Mouse (Mus musculus): ENCODE data around the gene Camk2g. TPM values are rescaled to one million over a fixed set of nuclear protein-coding genes. Genes with fewer than 3 reads are reported as not detected.

Camk2g gene
- polyA plus RNA-seq (2015; fragmentation: Nextera tagmentation; extraction: Ambion mirVana), result 63.5 and 74.6 TPM in 2 replicates

- ATAC-seq (ENCODE audit: low FRiP score, low read depth), result peak; percentile 91
- under 1% methylated on average over 55 of the region's 76 CpGs for WGBS
These were observed at the start of gene Camk2g for GRCm38 (mm10) chr14:20793758-20794531. TSS of gene Camk2g (minus strand) at chr14:20794088.

DNA sequence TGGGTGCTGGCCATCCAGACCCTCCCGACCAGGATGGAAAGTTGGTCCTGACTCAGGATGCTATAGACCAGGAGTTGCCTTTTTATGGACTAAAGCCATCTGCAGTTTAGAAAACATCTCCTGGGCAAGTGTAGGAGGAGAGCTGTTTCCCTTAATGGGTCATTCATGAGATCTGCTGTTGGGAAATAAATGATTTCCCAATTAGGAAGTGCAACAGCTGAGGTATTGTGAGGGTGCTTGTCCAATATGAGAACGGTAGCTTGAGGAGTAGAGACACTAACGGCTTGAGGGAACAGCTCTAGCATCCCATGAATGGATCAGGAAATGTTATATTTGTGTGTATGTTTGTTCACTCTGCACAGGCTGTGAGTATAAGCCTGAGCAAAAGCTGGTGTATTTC is 48.7 kb upstream of the Camk2g start:
- ATAC-seq (ENCODE audit: low FRiP score, low read depth), result no peak
- no peak overlapping the region for H3K9ac ChIP-seq
- H3K4me3 ChIP-seq, result no peak overlapping the region
- H3K9me3 ChIP-seq, result no peaks in the 10 kb centered on the region
- H3K27me3 ChIP-seq, result no peaks in the 10 kb centered on the region
- no peak overlapping the region for H3K4me2 ChIP-seq (replicated peaks)
- 72% methylated on average over 3 of the region's 3 CpGs for WGBS
- peaks cover 18% of the 10 kb centered on the region for H3K4me1 ChIP-seq
- H3K36me3 ChIP-seq, result no peaks in the 10 kb centered on the region
- no peak overlapping the region for H3K27ac ChIP-seq

More at GRCm38 (mm10) chr14:20793758-20794531, at the start of gene Camk2g:
- Histone ChIP-seq H3K4me2 (replicated peaks) (peak within 1 kb of the TSS; percentile 82), H3K36me3 (peaks cover 30% of the 10 kb centered on the region), H3K9me3 (no peaks in the 10 kb centered on the region), H3K9ac (peak within 1 kb of the TSS; percentile 87), H3K27me3 (no peaks in the 10 kb centered on the region), H3K4me1 (peaks cover 49% of the 10 kb centered on the region), H3K4me3 (peak within 1 kb of the TSS; percentile 87), H3K27ac (peak within 1 kb of the TSS; percentile 65)

DNA sequence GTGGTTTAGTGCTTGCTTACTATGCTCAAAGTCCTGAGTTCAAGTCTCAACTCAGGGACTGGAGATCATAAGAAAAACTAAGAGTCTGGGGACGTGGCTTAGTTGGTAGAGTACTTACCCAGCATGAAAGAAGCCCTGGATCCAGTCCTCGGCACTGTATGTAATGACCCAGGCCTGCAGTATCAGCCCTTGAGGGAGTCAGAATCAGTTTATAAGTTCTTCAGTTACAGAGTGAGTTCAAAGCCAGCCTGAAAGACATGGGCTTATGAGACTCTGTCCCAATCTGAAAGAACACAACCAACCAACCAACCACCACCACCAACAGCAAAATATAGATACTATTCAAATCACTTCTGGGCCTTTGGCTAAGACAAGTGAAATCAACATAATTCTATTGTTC is 47.6 kb upstream of the Camk2g start:
- 83% methylated on average over 2 of the region's 2 CpGs for WGBS
- Histone ChIP-seq H3K27me3 (no peaks in the 10 kb centered on the region), H3K36me3 (no peaks in the 10 kb centered on the region), H3K27ac (no peak overlapping the region), H3K4me1 (peaks cover 29% of the 10 kb centered on the region), H3K4me3 (no peak overlapping the region), H3K9me3 (no peaks in the 10 kb centered on the region), H3K9ac (no peak overlapping the region), H3K4me2 (replicated peaks) (no peak overlapping the region)
- ATAC-seq (ENCODE audit: low FRiP score, low read depth), result no peak

- no peak overlapping the region for H3K4me3 ChIP-seq
These were observed 43.8 kb upstream of the Camk2g start for GRCm38 (mm10) chr14:20837681-20838080.

GRCm38 (mm10) chr14:20836905-20837376 is 43.1 kb upstream of the Camk2g start:
- H3K4me3 ChIP-seq, result peak overlapping the region; percentile 56
- no peaks in the 10 kb centered on the region for H3K9me3 ChIP-seq
- H3K4me2 ChIP-seq (replicated peaks), result peak overlapping the region; percentile 97
- no peaks in the 10 kb centered on the region for H3K36me3 ChIP-seq
- peaks cover 15% of the 10 kb centered on the region; the same call in 1 of the 2 replicates for H3K4me1 ChIP-seq
- no peak overlapping the region for H3K27ac ChIP-seq
- peak overlapping the region; percentile 81 for H3K9ac ChIP-seq
- WGBS, result 7% methylated on average over 10 of the region's 10 CpGs
- no peak; the same call in 1 of the 2 replicates for ATAC-seq (ENCODE audit: low FRiP score, low read depth)
- no peaks in the 10 kb centered on the region for H3K27me3 ChIP-seq

More at GRCm38 (mm10) chr14:20837681-20838080, 43.8 kb upstream of the Camk2g start:
- no peaks in the 10 kb centered on the region for H3K27me3 ChIP-seq
- ATAC-seq (ENCODE audit: low FRiP score, low read depth), result no peak
- H3K9ac ChIP-seq, result no peak overlapping the region
- 64% methylated on average over 7 of the region's 7 CpGs for WGBS
- no peaks in the 10 kb centered on the region for H3K9me3 ChIP-seq
- H3K36me3 ChIP-seq, result no peaks in the 10 kb centered on the region
- H3K4me1 ChIP-seq, result peaks cover 15% of the 10 kb centered on the region; the same call in 1 of the 2 replicates
- peak overlapping the region; percentile 97 for H3K4me2 ChIP-seq (replicated peaks)
- no peak overlapping the region for H3K27ac ChIP-seq

DNA sequence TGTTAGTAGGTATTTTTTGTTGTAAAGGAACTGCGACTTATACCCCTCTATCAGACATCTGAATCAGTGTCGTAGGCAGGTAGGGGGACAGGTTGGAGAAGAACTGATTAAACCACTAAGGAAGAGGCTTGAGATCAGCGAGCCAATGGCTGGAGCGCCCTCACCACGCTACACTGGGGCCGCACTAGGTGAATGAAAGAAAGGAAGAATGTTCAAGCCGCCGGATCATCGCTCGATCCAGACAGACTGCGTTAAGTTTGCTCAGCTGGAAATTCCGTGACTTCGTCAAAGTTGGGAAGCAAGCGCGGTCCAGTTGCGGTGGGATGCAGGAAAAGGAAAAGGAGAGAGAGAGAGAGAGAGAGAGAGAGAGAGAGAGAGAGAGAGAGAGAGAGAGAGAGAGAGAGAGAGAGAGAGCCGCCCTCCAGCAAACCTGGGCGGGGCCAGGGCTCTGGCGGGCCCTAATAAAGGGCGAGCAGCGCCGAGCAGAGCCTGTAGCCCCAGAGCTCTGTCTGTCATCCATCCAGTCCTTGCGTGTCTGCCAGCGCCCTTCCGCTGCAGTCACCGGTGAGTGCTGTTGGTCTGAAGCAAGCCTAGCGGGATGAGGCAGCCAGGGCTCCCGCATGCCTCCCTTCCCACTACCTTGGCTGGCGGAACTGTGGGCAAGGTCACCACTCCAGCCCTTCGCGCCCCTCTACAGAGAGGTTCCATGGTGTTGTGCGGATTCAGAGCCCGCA is 42.5 kb upstream of the Camk2g start, which contains the start of gene Plau:
Gene Plau (plus strand): TSS at position 490 of the 734 bp plus-strand sequence.
- peak within 1 kb of the TSS; percentile 81 for H3K9ac ChIP-seq
- WGBS, result under 1% methylated on average over 33 of the region's 33 CpGs
- H3K4me2 ChIP-seq (replicated peaks), result peak within 1 kb of the TSS; percentile 97
- H3K27me3 ChIP-seq, result no peaks in the 10 kb centered on the region
- H3K9me3 ChIP-seq, result no peaks in the 10 kb centered on the region
- H3K36me3 ChIP-seq, result no peaks in the 10 kb centered on the region
- H3K4me3 ChIP-seq, result peak within 1 kb of the TSS; percentile 56
- no peak within 1 kb of the TSS for H3K27ac ChIP-seq
- peak; percentile 86 for ATAC-seq (ENCODE audit: low FRiP score, low read depth)
- H3K4me1 ChIP-seq, result peaks cover 16% of the 10 kb centered on the region

GRCm38 (mm10) chr14:20834136-20834535 is 40.2 kb upstream of the Camk2g start:
- ATAC-seq (ENCODE audit: low FRiP score, low read depth), result no peak
- Histone ChIP-seq H3K9me3 (no peaks in the 10 kb centered on the region), H3K4me1 (peaks cover 23% of the 10 kb centered on the region), H3K4me3 (no peak overlapping the region), H3K36me3 (no peaks in the 10 kb centered on the region), H3K4me2 (replicated peaks) (no peak overlapping the region), H3K27me3 (no peaks in the 10 kb centered on the region), H3K9ac (no peak overlapping the region), H3K27ac (no peak overlapping the region)
- WGBS, result 48% methylated on average over 7 of the region's 7 CpGs

GRCm38 (mm10) chr14:20833525-20833924 is 39.6 kb upstream of the Camk2g start:
- no peak overlapping the region for H3K9ac ChIP-seq
- no peak overlapping the region for H3K4me3 ChIP-seq
- no peaks in the 10 kb centered on the region for H3K27me3 ChIP-seq
- H3K27ac ChIP-seq, result no peak overlapping the region
- WGBS, result 86% methylated on average over 4 of the region's 4 CpGs
- H3K4me2 ChIP-seq (replicated peaks), result no peak overlapping the region
- no peaks in the 10 kb centered on the region for H3K36me3 ChIP-seq
- peaks cover 23% of the 10 kb centered on the region for H3K4me1 ChIP-seq
- no peak for ATAC-seq (ENCODE audit: low FRiP score, low read depth)
- H3K9me3 ChIP-seq, result no peaks in the 10 kb centered on the region

- Histone ChIP-seq H3K4me2 (replicated peaks) (no peak overlapping the region), H3K4me1 (peaks cover 14% of the 10 kb centered on the region), H3K27me3 (no peaks in the 10 kb centered on the region), H3K9me3 (no peaks in the 10 kb centered on the region), H3K36me3 (no peaks in the 10 kb centered on the region), H3K4me3 (no peak overlapping the region), H3K9ac (no peak overlapping the region), H3K27ac (no peak overlapping the region)
- no peak for ATAC-seq (ENCODE audit: low FRiP score, low read depth)
- 74% methylated on average over 1 of the region's 1 CpGs for WGBS
These were observed 38.0 kb upstream of the Camk2g start for GRCm38 (mm10) chr14:20831915-20832314.

DNA sequence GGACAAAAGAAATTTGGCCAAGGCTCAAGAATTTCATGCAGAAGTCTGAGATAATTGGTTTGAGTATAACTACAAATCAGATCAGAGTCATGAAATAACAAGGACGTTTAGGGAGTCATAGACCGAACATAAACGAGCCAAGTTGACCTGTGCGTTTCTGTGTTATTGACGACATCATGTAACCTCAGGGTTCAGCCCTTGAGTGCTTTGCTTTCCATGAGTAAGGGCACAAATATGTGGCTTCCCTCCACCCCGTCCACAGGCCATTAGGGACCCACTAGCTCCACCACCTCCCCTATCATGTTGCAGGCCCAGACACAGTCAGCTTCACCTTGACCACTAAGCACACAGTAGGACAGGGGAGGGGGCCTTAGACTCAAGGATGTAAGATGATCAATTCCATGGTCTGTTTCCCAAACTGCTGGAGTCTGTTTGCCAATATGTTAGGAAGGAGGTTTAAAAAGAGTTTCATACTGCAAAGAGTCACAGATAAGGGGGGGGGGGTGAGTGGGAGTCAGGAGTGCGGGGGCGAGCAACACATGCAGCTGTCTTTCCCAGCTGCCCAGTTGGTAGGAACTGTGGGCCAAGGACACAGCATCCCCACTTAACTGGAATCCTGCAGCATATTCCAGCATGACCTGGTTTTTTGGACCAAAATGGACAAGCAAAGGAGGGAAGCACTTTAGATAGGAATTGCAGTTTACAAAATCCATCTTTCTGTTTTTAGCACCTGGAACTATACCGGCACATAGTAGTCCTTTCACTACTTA is 37.4 kb upstream of the Camk2g start:
- 56% methylated on average over 9 of the region's 9 CpGs for WGBS
- Histone ChIP-seq H3K9ac (no peak overlapping the region), H3K36me3 (no peaks in the 10 kb centered on the region), H3K4me2 (replicated peaks) (no peak overlapping the region), H3K27ac (no peak overlapping the region), H3K4me3 (no peak overlapping the region), H3K9me3 (no peaks in the 10 kb centered on the region), H3K4me1 (peaks cover 12% of the 10 kb centered on the region), H3K27me3 (no peaks in the 10 kb centered on the region)
- ATAC-seq (ENCODE audit: low FRiP score, low read depth), result no peak

DNA sequence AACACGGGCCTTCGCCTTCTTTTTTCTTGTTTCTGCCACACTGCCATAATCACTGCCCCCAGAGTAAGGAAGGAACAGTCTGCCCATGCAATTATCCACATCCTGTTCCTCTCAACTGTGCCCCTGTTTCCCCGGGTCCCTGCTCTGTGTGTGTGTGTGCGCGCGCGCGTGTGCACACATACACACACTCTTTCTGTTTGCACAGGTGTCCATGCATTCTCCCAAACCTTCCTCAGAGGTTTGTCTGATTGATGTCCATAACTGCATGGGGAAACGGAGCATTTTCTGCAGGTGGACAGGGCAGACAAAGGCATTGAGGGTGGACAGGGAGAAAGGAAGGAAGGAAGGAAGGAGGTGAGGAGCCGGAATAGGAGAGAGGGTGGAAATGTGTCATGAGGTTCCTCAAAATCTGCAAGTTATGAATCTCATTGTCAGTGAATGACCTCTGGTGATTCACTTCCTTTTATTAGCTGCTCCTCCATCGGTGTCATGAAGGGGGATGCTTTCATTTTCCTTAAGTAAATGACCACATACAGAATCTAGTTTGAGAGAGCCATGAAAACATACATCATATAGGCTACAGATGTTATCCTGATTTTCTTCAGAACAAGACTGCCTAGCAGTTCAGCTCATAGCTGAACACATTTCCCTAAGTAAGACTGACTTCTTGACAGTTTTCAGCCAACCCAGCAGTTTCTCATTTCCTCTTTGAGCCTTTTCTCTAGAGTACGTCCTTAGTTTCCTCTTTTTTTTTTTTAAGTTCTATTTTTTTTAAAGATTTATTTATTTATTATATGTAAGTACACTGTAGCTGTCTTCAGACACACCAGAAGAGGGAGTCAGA is 35.9 kb upstream of the Camk2g start:
- H3K27ac ChIP-seq, result no peak overlapping the region; the same call in 1 of the 2 replicates
- 76% methylated on average over 12 of the region's 12 CpGs for WGBS
- H3K4me3 ChIP-seq, result no peak overlapping the region
- ATAC-seq (ENCODE audit: low FRiP score, low read depth), result no peak
- no peak overlapping the region for H3K9ac ChIP-seq
- H3K36me3 ChIP-seq, result no peaks in the 10 kb centered on the region
- no peak overlapping the region for H3K4me2 ChIP-seq (replicated peaks)
- no peaks in the 10 kb centered on the region for H3K9me3 ChIP-seq
- peaks cover 15% of the 10 kb centered on the region for H3K4me1 ChIP-seq
- H3K27me3 ChIP-seq, result no peaks in the 10 kb centered on the region
